Mouse (Mus musculus) testis, adult 2 months (tissue): Measurements from ENCODE around the gene Cask.

Source experiments
- CTCF ChIP-seq: fragments of 200-500 bp; IDR thresholded peaks from 2 replicates; pipeline ENCODE4 v1.5.1; 2012; ENCODE audit warnings: low read depth, mild to moderate bottlenecking, inconsistent platforms, low read length, moderate library complexity; ENCODE audit not compliant: control insufficient read depth, insufficient read depth, insufficient replicate concordance
- POLR2A ChIP-seq: fragments of 200-500 bp; IDR thresholded peaks from 2 replicates; pipeline ENCODE4 v1.6.1; 2012; ENCODE audit warnings: low read depth, mild to moderate bottlenecking, inconsistent platforms, low read length, moderate library complexity; ENCODE audit not compliant: control insufficient read depth

GRCm38 (mm10) chrX:13720296-13720829 lies 130.8 kb downstream of the Cask start:
- no peak for TF ChIP-seq CTCF
- no peak for TF ChIP-seq POLR2A
